Mouse (Mus musculus): ENCODE measurements around the gene Cspg5. TPM values are rescaled to one million over a fixed set of nuclear protein-coding genes. Genes with fewer than 3 reads are reported as not detected.

Cspg5 gene
- total and polyA plus RNA-seq, 3 experiments = 0.40 to 0.72 (median 0.49) TPM

- no peaks in the 10 kb centered on the region for H3K27me3 ChIP-seq (replicated peaks)
- peaks cover 2 to 3% of the 10 kb centered on the region in 2 experiments; a peak in 2 of 4 replicates for H3K4me1 ChIP-seq (ENCODE audit: control insufficient read depth in 1 of 2, insufficient read depth in 2 of 2)
- no peak overlapping the region for H3K27ac ChIP-seq (ENCODE audit: insufficient read depth, low read depth)
- peaks cover 65 to 94% of the 10 kb centered on the region in 2 experiments for H3K36me3 ChIP-seq (replicated peaks in 1 of 2; ENCODE audit: control insufficient read depth in 1 of 2, insufficient read depth in 1 of 2, low read length in 1 of 2)
- no peak overlapping the region for H3K9ac ChIP-seq (ENCODE audit: insufficient read depth, low read depth)
- H3K4me3 ChIP-seq (replicated peaks in 1 of 3; ENCODE audit: low read depth in 2 of 3, low read length in 2 of 3, poor library complexity in 1 of 3) = no peak overlapping the region
- no peak for DNase-seq (ENCODE audit: extremely low read depth)
- no peaks in the 10 kb centered on the region for H3K9me3 ChIP-seq (replicated peaks; ENCODE audit: low read length)
- peaks cover 2% of the 10 kb centered on the region; the same call in 1 of the 2 replicates for H3K79me2 ChIP-seq (replicated peaks; ENCODE audit: control insufficient read depth, extremely low read depth, insufficient read depth, poor library complexity, severe bottlenecking)
- dilution Hi-C loops (cut with MboI; ENCODE audit: extremely low pct_ligation_motif_present, extremely low pct_unique_long_range_greater_than_20kb, low sequenced_read_pairs) = no loop called here
- in situ Hi-C loops (cut with MboI; ENCODE audit: low pct_ligation_motif_present, low pct_unique_long_range_greater_than_20kb, low sequenced_read_pairs) = no loop called here
- no peak overlapping the region for H3K4me2 ChIP-seq (ENCODE audit: insufficient read depth, low read depth, poor library complexity, severe bottlenecking)
- TF ChIP-seq POLR2A (IDR thresholded peaks at IDR 0.05; ENCODE audit: low read depth, low read length) (no peak), JUN (IDR thresholded peaks at IDR 0.05; ENCODE audit: insufficient read depth, low read depth, low read length) (no peak), MEF2A (IDR thresholded peaks at IDR 0.05; ENCODE audit: borderline replicate concordance, low read depth, low read length) (no peak), BHLHE40 (IDR thresholded peaks at IDR 0.05; ENCODE audit: low read depth, low read length) (no peak), E2F4 (IDR thresholded peaks at IDR 0.05; ENCODE audit: insufficient replicate concordance, low read depth, low read length) (no peak), CHD2 (IDR thresholded peaks at IDR 0.05; ENCODE audit: low read length) (no peak), IRF4 (IDR thresholded peaks at IDR 0.05; ENCODE audit: low read depth, low read length) (no peak), ELF1 (IDR thresholded peaks at IDR 0.05; ENCODE audit: low read depth, low read length) (no peak), KAT2A (IDR thresholded peaks at IDR 0.05; ENCODE audit: insufficient replicate concordance, low read length) (no peak), RCOR1 (conservative IDR thresholded peaks at IDR 0.05; ENCODE audit: low read depth, low read length) (no peak), MAX (IDR thresholded peaks at IDR 0.05; ENCODE audit: low read length) (no peak), POLR2AphosphoS2 (IDR thresholded peaks at IDR 0.05; ENCODE audit: low read depth, low read length) (no peak), NRF1 (IDR thresholded peaks at IDR 0.05; ENCODE audit: low read depth, low read length) (no peak), MAZ (IDR thresholded peaks at IDR 0.05; ENCODE audit: low read depth, low read length) (no peak), GABPA (IDR thresholded peaks at IDR 0.05; ENCODE audit: insufficient replicate concordance, low read depth, low read length) (no peak), USF2 (conservative IDR thresholded peaks at IDR 0.05; ENCODE audit: low read depth, low read length) (no peak), ZNF384 (IDR thresholded peaks at IDR 0.05; ENCODE audit: low read depth, low read length) (no peak), HCFC1 (IDR thresholded peaks at IDR 0.05; ENCODE audit: low read depth, low read length) (no peak), ZKSCAN1 (IDR thresholded peaks at IDR 0.05; ENCODE audit: borderline replicate concordance, low read depth, low read length) (no peak)
Observed at GRCm38 (mm10) chr9:110205526-110206404, 37.8 kb upstream of the Cspg5 start.

GRCm38 (mm10) chr9:110206437-110206836 lies 37.1 kb upstream of the Cspg5 start:
- Histone ChIP-seq H3K4me1 (ENCODE audit: control insufficient read depth in 1 of 2, insufficient read depth in 2 of 2) (no peaks in the 10 kb centered on the region), H3K36me3 (replicated peaks in 1 of 2; ENCODE audit: control insufficient read depth in 1 of 2, insufficient read depth in 1 of 2, low read length in 1 of 2) (peaks cover 65 to 93% of the 10 kb centered on the region in 2 experiments), H3K27ac (ENCODE audit: insufficient read depth, low read depth) (no peak overlapping the region), H3K9ac (ENCODE audit: insufficient read depth, low read depth) (no peak overlapping the region), H3K79me2 (replicated peaks; ENCODE audit: control insufficient read depth, extremely low read depth, insufficient read depth, poor library complexity, severe bottlenecking) (no peaks in the 10 kb centered on the region), H3K27me3 (replicated peaks) (no peaks in the 10 kb centered on the region), H3K4me2 (ENCODE audit: insufficient read depth, low read depth, poor library complexity, severe bottlenecking) (no peak overlapping the region), H3K4me3 (replicated peaks in 1 of 3; ENCODE audit: low read depth in 2 of 3, low read length in 2 of 3, poor library complexity in 1 of 3) (no peak overlapping the region), H3K9me3 (replicated peaks; ENCODE audit: low read length) (no peaks in the 10 kb centered on the region)
- dilution Hi-C loops (cut with MboI; ENCODE audit: extremely low pct_ligation_motif_present, extremely low pct_unique_long_range_greater_than_20kb, low sequenced_read_pairs) (no loop called here), in situ Hi-C loops (cut with MboI; ENCODE audit: low pct_ligation_motif_present, low pct_unique_long_range_greater_than_20kb, low sequenced_read_pairs) (no loop called here)
- no peak for TF ChIP-seq PAX5 (IDR thresholded peaks at IDR 0.05; ENCODE audit: low read length)
- no peak for TF ChIP-seq CHD2 (IDR thresholded peaks at IDR 0.05; ENCODE audit: low read length)
- TF ChIP-seq JUND (conservative IDR thresholded peaks at IDR 0.05; ENCODE audit: low read depth, low read length) = no peak
- TF ChIP-seq JUN (IDR thresholded peaks at IDR 0.05; ENCODE audit: insufficient read depth, low read depth, low read length) = no peak
- no peak for TF ChIP-seq ZMIZ1 (IDR thresholded peaks at IDR 0.05; ENCODE audit: low read depth, low read length)
- TF ChIP-seq IRF4 (IDR thresholded peaks at IDR 0.05; ENCODE audit: low read depth, low read length) = no peak
- no peak for TF ChIP-seq ETS1 (conservative IDR thresholded peaks at IDR 0.05; ENCODE audit: low read depth, low read length)
- TF ChIP-seq USF2 (conservative IDR thresholded peaks at IDR 0.05; ENCODE audit: low read depth, low read length) = no peak
- TF ChIP-seq BHLHE40 (IDR thresholded peaks at IDR 0.05; ENCODE audit: low read depth, low read length) = no peak
- TF ChIP-seq CTCF (conservative IDR thresholded peaks at IDR 0.05 in 1 of 2, IDR thresholded peaks at IDR 0.05 in 1 of 2; ENCODE audit: low read depth in 2 of 2, low read length in 2 of 2) = no peak
- no peak for TF ChIP-seq RAD21 (IDR thresholded peaks at IDR 0.05; ENCODE audit: low read depth, low read length)
- DNase-seq (ENCODE audit: extremely low read depth) = no peak

Data from CH12.LX (cell line).